9 mouse cellular contexts compared by ENCODE assay signal in the genomic region with DNA sequence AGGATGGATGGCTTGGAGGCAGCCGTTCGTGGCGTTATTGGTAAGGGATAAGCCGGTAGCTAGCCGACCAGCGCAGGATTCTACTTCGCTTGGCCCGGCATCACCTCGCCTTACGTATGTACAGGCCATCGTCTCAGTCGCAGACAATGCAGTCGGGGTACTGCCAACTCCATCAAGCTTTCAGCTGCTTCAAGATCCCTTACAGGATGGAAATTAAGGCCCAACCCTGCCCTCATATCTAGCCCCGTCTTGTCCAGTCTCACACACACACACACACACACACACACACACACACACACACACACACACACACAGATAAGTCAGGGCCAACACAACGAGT. TPM values are rescaled to one million over a fixed set of nuclear protein-coding genes. Genes with fewer than 3 reads are reported as not detected.
DNase-seq lines count a peak whose midpoint lies in the region; ATAC-seq and TF ChIP-seq lines count a peak whose summit lies in the region.
"Had no signal": no experiment of that assay in that cellular context is flagged by ENCODE, and none has a peak within 500 bp of the region (broad histone marks: within the 10 kb centered on the region; RNA-seq: fewer than 3 reads in every experiment).

No protein-coding gene starts in this region.

- TF ChIP-seq POLR2A in ES-Bruce4 (IDR thresholded peaks at IDR 0.05; ENCODE audit: insufficient read depth, low read length), result peak; percentile 82

- H3K9me3 ChIP-seq in heart, embryonic 13.5 days, result no peaks in the 10 kb centered on the region
- no peaks in the 10 kb centered on the region for H3K9me3 ChIP-seq in ES-Bruce4 (replicated peaks; ENCODE audit: control insufficient read depth, insufficient read depth, low read length, poor library complexity, severe bottlenecking)
- no peaks in the 10 kb centered on the region for H3K9me3 ChIP-seq in forebrain, embryonic 15.5 days
- H3K9me3 ChIP-seq in liver, embryonic 16.5 days (replicated peaks; ENCODE audit: control insufficient read depth, low read length), result no peaks in the 10 kb centered on the region

- peak overlapping the region; percentile 85 for H3K4me2 ChIP-seq in heart, embryonic 13.5 days
- H3K4me2 ChIP-seq in forebrain, embryonic 15.5 days (replicated peaks), result peak overlapping the region; percentile 75
- H3K4me2 ChIP-seq in liver, embryonic 16.5 days (ENCODE audit: low read depth, low read length), result peak overlapping the region; percentile 94

- H3K4me3 ChIP-seq in heart, embryonic 13.5 days, result peak overlapping the region; percentile 66
- peak overlapping the region; percentile 81 for H3K4me3 ChIP-seq in ES-Bruce4 (ENCODE audit: low read depth, low read length)
- peak overlapping the region; percentile 50 for H3K4me3 ChIP-seq in forebrain, embryonic 15.5 days
- H3K4me3 ChIP-seq in liver, embryonic 16.5 days (ENCODE audit: low read depth, low read length), result peak overlapping the region; percentile 76

- peak overlapping the region; percentile 92 for H3K27ac ChIP-seq in heart, embryonic 13.5 days (replicated peaks)
- H3K27ac ChIP-seq in ES-Bruce4 (ENCODE audit: insufficient read depth, low read length), result peak overlapping the region; percentile 88
- H3K27ac ChIP-seq in forebrain, embryonic 15.5 days (replicated peaks), result peak overlapping the region; percentile 78
- H3K27ac ChIP-seq in liver, embryonic 16.5 days (ENCODE audit: low read length), result peak overlapping the region; percentile 94

- peak overlapping the region; percentile 86 for H3K9ac ChIP-seq in heart, embryonic 13.5 days
- peak overlapping the region; percentile 63 for H3K9ac ChIP-seq in ES-Bruce4 (ENCODE audit: low read depth, poor library complexity, severe bottlenecking)
- peak overlapping the region; percentile 83 for H3K9ac ChIP-seq in forebrain, embryonic 15.5 days (replicated peaks)
- peak overlapping the region; percentile 79 for H3K9ac ChIP-seq in liver, embryonic 16.5 days (ENCODE audit: low read depth, low read length)

- no peak for DNase-seq in heart, postnatal 25 days (ENCODE audit: low spot score)
- no peak for DNase-seq in ovary, postnatal 14 days (ENCODE audit: low spot score)
- no peak for DNase-seq in adrenal gland, postnatal 14 days
- DNase-seq in layer of hippocampus, postnatal 10 days (ENCODE audit: low spot score in 2 of 2), result no peak

- ATAC-seq in heart, embryonic 13.5 days (ENCODE audit: extremely low read depth, insufficient number of reproducible peaks, low FRiP score, low TSS enrichment), result no peak
- ATAC-seq in forebrain, embryonic 15.5 days (replicated peaks), result no peak; the same call in 1 of the 2 replicates
- no peak; the same call in 1 of the 2 replicates for ATAC-seq in liver, embryonic 16.5 days (ENCODE audit: low read depth)

- H3K27me3 ChIP-seq in heart, embryonic 13.5 days (replicated peaks), result no peaks in the 10 kb centered on the region
- no peaks in the 10 kb centered on the region for H3K27me3 ChIP-seq in ES-Bruce4 (ENCODE audit: control insufficient read depth, insufficient read depth, low read length, poor library complexity, severe bottlenecking)
- no peaks in the 10 kb centered on the region for H3K27me3 ChIP-seq in forebrain, embryonic 15.5 days
- no peaks in the 10 kb centered on the region for H3K27me3 ChIP-seq in liver, embryonic 16.5 days (ENCODE audit: control insufficient read depth, insufficient read depth, low read depth, low read length)

- H3K4me1 ChIP-seq in heart, embryonic 13.5 days, result peaks cover 21% of the 10 kb centered on the region
- no peaks in the 10 kb centered on the region for H3K4me1 ChIP-seq in ES-Bruce4 (ENCODE audit: control insufficient read depth, insufficient read depth, low read length)
- no peaks in the 10 kb centered on the region for H3K4me1 ChIP-seq in forebrain, embryonic 15.5 days
- H3K4me1 ChIP-seq in liver, embryonic 16.5 days (ENCODE audit: control insufficient read depth, low read depth, low read length), result peaks cover 77% of the 10 kb centered on the region

- no peaks in the 10 kb centered on the region for H3K36me3 ChIP-seq in heart, embryonic 13.5 days
- H3K36me3 ChIP-seq in ES-Bruce4 (ENCODE audit: control insufficient read depth, insufficient read depth, low read length, poor library complexity, severe bottlenecking), result no peaks in the 10 kb centered on the region
- no peaks in the 10 kb centered on the region for H3K36me3 ChIP-seq in forebrain, embryonic 15.5 days
- H3K36me3 ChIP-seq in liver, embryonic 16.5 days (ENCODE audit: control insufficient read depth, insufficient read depth), result no peaks in the 10 kb centered on the region

- intact Hi-C loops in heart, postnatal 25 days (cut with DNase I), result loop anchor here (2.0 kb wide), 1 partner anchor 43 kb away; no protein-coding TSS in a partner anchor

- under 1% methylated on average over 15 of the region's 15 CpGs for WGBS in heart, embryonic 13.5 days
- WGBS in forebrain, embryonic 15.5 days, result 3% methylated on average over 15 of the region's 15 CpGs
- 5% methylated on average over 15 of the region's 15 CpGs for WGBS in liver, embryonic 16.5 days (ENCODE audit: insufficient replicate concordance)

- no peak for TF ChIP-seq CTCF in ES-Bruce4 (IDR thresholded peaks at IDR 0.05; ENCODE audit: low read depth, low read length)

- no peak for TF ChIP-seq EP300 in ES-Bruce4 (IDR thresholded peaks at IDR 0.05; ENCODE audit: insufficient read depth, low read depth, low read length)

RNA-seq across cellular contexts. Expression of a gene that starts 1.3 kb away (rescaled TPM):
- polyA plus RNA-seq in heart, embryonic 13.5 days (2015; fragmentation: Nextera tagmentation; extraction: Ambion mirVana), result 57.9 and 66.4 TPM in 2 replicates
- total RNA-seq in heart, postnatal 25 days (2021), result 10 to 100 TPM; 32.1 to 33.4 TPM
- polyA plus RNA-seq in ES-Bruce4 (2011; ENCODE audit: insufficient read depth, insufficient read length, low read depth, missing spikeins), result 42.5 and 55.3 TPM in 2 replicates
- 74.5 TPM in 2 replicates for polyA plus RNA-seq in forebrain, embryonic 15.5 days (2015; fragmentation: Nextera tagmentation; extraction: Ambion mirVana)
- polyA plus RNA-seq in liver, embryonic 16.5 days (2015; fragmentation: Nextera tagmentation; extraction: Ambion mirVana), result 136 and 138 TPM in 2 replicates
- 46.2 and 49.6 TPM in 2 replicates for total RNA-seq in adrenal gland, postnatal 14 days (2021)
- 10 to 100 TPM; 47.9 to 68.4 TPM for total RNA-seq in layer of hippocampus, postnatal 10 days (2021)

RNA-seq across cellular contexts. Expression of a gene that starts 5.9 kb away (rescaled TPM):
- polyA plus RNA-seq in heart, embryonic 13.5 days (2015; fragmentation: Nextera tagmentation; extraction: Ambion mirVana), result 0.21 and 0.23 TPM in 2 replicates
- under 1 TPM in 1 of 2 experiments, not detected in 1; 0.08 TPM for total RNA-seq in heart, postnatal 25 days (2021)
- polyA plus RNA-seq in ES-Bruce4 (2011; ENCODE audit: insufficient read depth, insufficient read length, low read depth, missing spikeins), result 19.1 and 22.1 TPM in 2 replicates
- 0.09 TPM in 1 of 2 replicates, not detected in the other for polyA plus RNA-seq in forebrain, embryonic 15.5 days (2015; fragmentation: Nextera tagmentation; extraction: Ambion mirVana)
- polyA plus RNA-seq in liver, embryonic 16.5 days (2015; fragmentation: Nextera tagmentation; extraction: Ambion mirVana), result 1.5 and 3.8 TPM in 2 replicates
- total RNA-seq in adrenal gland, postnatal 14 days (2021), result 0.22 and 0.38 TPM in 2 replicates
- not detected for total RNA-seq in layer of hippocampus, postnatal 10 days (2021)
- total RNA-seq: monocyte, adult 5-6 weeks had no signal

RNA-seq across cellular contexts. Expression of a gene that starts 23.1 kb away (rescaled TPM):
- polyA plus RNA-seq in heart, embryonic 13.5 days (2015; fragmentation: Nextera tagmentation; extraction: Ambion mirVana), result 3.4 and 3.5 TPM in 2 replicates
- 1 to 10 TPM; 4.8 to 7.7 TPM for total RNA-seq in heart, postnatal 25 days (2021)
- polyA plus RNA-seq in ES-Bruce4 (2011; ENCODE audit: insufficient read depth, insufficient read length, low read depth, missing spikeins), result 15.4 and 23.2 TPM in 2 replicates
- polyA plus RNA-seq in forebrain, embryonic 15.5 days (2015; fragmentation: Nextera tagmentation; extraction: Ambion mirVana), result 1.8 and 2.0 TPM in 2 replicates
- 27.2 and 28.1 TPM in 2 replicates for polyA plus RNA-seq in liver, embryonic 16.5 days (2015; fragmentation: Nextera tagmentation; extraction: Ambion mirVana)
- 7.5 and 10.0 TPM in 2 replicates for total RNA-seq in adrenal gland, postnatal 14 days (2021)
- total RNA-seq in layer of hippocampus, postnatal 10 days (2021), result 1 to 10 TPM; 2.1 to 2.5 TPM

RNA-seq across cellular contexts. Expression of a gene that starts 45.5 kb away (rescaled TPM):
- polyA plus RNA-seq in heart, embryonic 13.5 days (2015; fragmentation: Nextera tagmentation; extraction: Ambion mirVana), result 0.31 and 0.72 TPM in 2 replicates
- under 1 TPM in 1 of 2 experiments, not detected in 1; 0.31 TPM for total RNA-seq in heart, postnatal 25 days (2021)
- polyA plus RNA-seq in ES-Bruce4 (2011; ENCODE audit: insufficient read depth, insufficient read length, low read depth, missing spikeins), result 19.6 and 22.0 TPM in 2 replicates
- not detected in 2 replicates for polyA plus RNA-seq in forebrain, embryonic 15.5 days (2015; fragmentation: Nextera tagmentation; extraction: Ambion mirVana)
- 0.69 and 1.1 TPM in 2 replicates for polyA plus RNA-seq in liver, embryonic 16.5 days (2015; fragmentation: Nextera tagmentation; extraction: Ambion mirVana)
- total RNA-seq in adrenal gland, postnatal 14 days (2021), result 0.96 and 3.5 TPM in 2 replicates
- total RNA-seq in layer of hippocampus, postnatal 10 days (2021), result not detected

RNA-seq across cellular contexts. Expression of a gene that starts 49.2 kb away (rescaled TPM):
- polyA plus RNA-seq in heart, embryonic 13.5 days (2015; fragmentation: Nextera tagmentation; extraction: Ambion mirVana), result 92.2 and 102 TPM in 2 replicates
- total RNA-seq in heart, postnatal 25 days (2021), result 10 to 100 TPM; 65.7 to 69.9 TPM
- polyA plus RNA-seq in ES-Bruce4 (2011; ENCODE audit: insufficient read depth, insufficient read length, low read depth, missing spikeins), result 44.8 and 48.5 TPM in 2 replicates
- polyA plus RNA-seq in forebrain, embryonic 15.5 days (2015; fragmentation: Nextera tagmentation; extraction: Ambion mirVana), result 42.3 and 44.0 TPM in 2 replicates
- polyA plus RNA-seq in liver, embryonic 16.5 days (2015; fragmentation: Nextera tagmentation; extraction: Ambion mirVana), result 70.1 and 71.7 TPM in 2 replicates
- total RNA-seq in adrenal gland, postnatal 14 days (2021), result 186 and 200 TPM in 2 replicates
- 10 to 100 TPM; 29.7 to 32.4 TPM for total RNA-seq in layer of hippocampus, postnatal 10 days (2021)
